Mouse (Mus musculus) heart, adult 2 months (tissue): Measurements from ENCODE around the gene Rab3gap2. TPM values are rescaled to one million over a fixed set of nuclear protein-coding genes. Genes with fewer than 3 reads are reported as not detected.

ENCODE experiments used
- DNase-seq, 2 experiments: peaks; one replicate each; pipeline ENCODE4 v3.0.0; 2021
- H3K27ac ChIP-seq: fragments of 200-600 bp; 2 replicates; pipeline ENCODE4 v1.8.1; 2022
- H3K27me3 ChIP-seq: fragments of 200-500 bp; 2 replicates; pipeline ENCODE4 v1.6.1; 2012; ENCODE audit warnings: mild to moderate bottlenecking, low read length, inconsistent platforms, mixed read lengths; ENCODE audit not compliant: control insufficient read depth, insufficient read depth
- H3K36me3 ChIP-seq: fragments of 200-500 bp; 2 replicates; pipeline ENCODE4 v1.6.1; 2012; ENCODE audit warnings: low read length, inconsistent platforms; ENCODE audit not compliant: control insufficient read depth, insufficient read depth
- H3K4me1 ChIP-seq: fragments of 200-500 bp; 2 replicates; pipeline ENCODE4 v1.6.1; 2011; ENCODE audit warnings: low read length; ENCODE audit not compliant: control insufficient read depth, insufficient read depth
- H3K4me3 ChIP-seq: fragments of 200-600 bp; 2 replicates; pipeline ENCODE4 v1.8.1; 2022
- H3K79me2 ChIP-seq: fragments of 200-500 bp; replicated peaks from 2 replicates; pipeline ENCODE4 v1.6.1; 2012; ENCODE audit warnings: mild to moderate bottlenecking, inconsistent platforms, low read length, moderate library complexity, mixed read lengths; ENCODE audit not compliant: control insufficient read depth, insufficient read depth
- H3K9ac ChIP-seq: fragments of 200-500 bp; 2 replicates; pipeline ENCODE4 v1.6.1; 2012; ENCODE audit warnings: low read depth, mild to moderate bottlenecking, control low read depth, inconsistent platforms, low read length, mixed read lengths
- CTCF ChIP-seq: fragments of 200-600 bp; IDR thresholded peaks from 2 replicates; pipeline ENCODE4 v1.8.1; 2022; ENCODE audit warnings: antibody characterized with exemption, mild to moderate bottlenecking, moderate library complexity
- EP300 ChIP-seq: fragments of 200-500 bp; IDR thresholded peaks from 2 replicates; pipeline ENCODE4 v1.6.1; 2011; ENCODE audit warnings: low read depth, low read length, control low read depth; ENCODE audit not compliant: insufficient read depth
- POLR2A ChIP-seq: fragments of 200-500 bp; IDR thresholded peaks from 2 replicates; pipeline ENCODE4 v1.6.1; 2011; ENCODE audit warnings: mild to moderate bottlenecking, low read depth, low read length, control low read depth; ENCODE audit not compliant: insufficient read depth
- WGBS: fragments of 180-500 bp; shearing (Covaris S2); methylation state at CpG from one replicate; pipeline ENCODE4 v1.1.7; 2018; 5-methylcytosine and 5-hydroxymethylcytosine counted together
- intact Hi-C: fragments of 180-260 bp; cut with DNase I; formaldehyde crosslinking; loops from one replicate; pipeline ENCODE4 v1.15.1; 2025
- polyA plus RNA-seq: library from polyadenylated mRNA; depleted of rRNA; stranded (reverse); fragments of >200 nt; gene quantifications from 2 replicates; pipeline ENCODE4 v1.2.3, GENCODE M21; 2012
- total RNA-seq, 2 experiments: library from RNA; stranded (reverse); gene quantifications; 2 replicates each; pipeline ENCODE4 v1.2.3; 2021

The Rab3gap2 gene
- total and polyA plus RNA-seq, 3 experiments: 10.3 to 20.2 (median 19.9) TPM

GRCm38 (mm10) chr1:185209641-185210176 lies 5.8 kb downstream of the Rab3gap2 start:
- no peaks in the 10 kb centered on the region for H3K27me3 ChIP-seq
- 60% methylated on average over 8 of the region's 8 CpGs for WGBS
- DNase-seq: no peak
- intact Hi-C loops: loop anchor here (10.0 kb wide), 1 partner anchor 775 kb away; no protein-coding TSS in a partner anchor
- H3K4me3 ChIP-seq: no peak overlapping the region
- H3K4me1 ChIP-seq: peaks cover 3% of the 10 kb centered on the region
- H3K36me3 ChIP-seq: no peaks in the 10 kb centered on the region
- TF ChIP-seq POLR2A (no peak), EP300 (no peak), CTCF (no peak)
- H3K79me2 ChIP-seq: peaks cover 7% of the 10 kb centered on the region
- H3K9ac ChIP-seq: no peak overlapping the region
- H3K27ac ChIP-seq: no peak overlapping the region

- H3K27me3 ChIP-seq: no peaks in the 10 kb centered on the region
- intact Hi-C loops: no loop called here
- H3K9ac ChIP-seq: no peak overlapping the region
- peaks cover 5% of the 10 kb centered on the region; the same call in 1 of the 2 replicates for H3K79me2 ChIP-seq
- no peak overlapping the region for H3K4me3 ChIP-seq
- H3K36me3 ChIP-seq: peaks cover 4% of the 10 kb centered on the region
- no peak for TF ChIP-seq POLR2A
- no peak for TF ChIP-seq CTCF
- TF ChIP-seq EP300: no peak
- no peak for DNase-seq
- peaks cover 11% of the 10 kb centered on the region for H3K4me1 ChIP-seq
- WGBS: 71% methylated on average over 5 of the region's 5 CpGs
- peak overlapping the region; percentile 23 for H3K27ac ChIP-seq
Observed at GRCm38 (mm10) chr1:185216360-185216759, 12.4 kb downstream of the Rab3gap2 start.

GRCm38 (mm10) chr1:185216762-185217161 lies 12.8 kb downstream of the Rab3gap2 start:
- Histone ChIP-seq H3K27me3 (no peaks in the 10 kb centered on the region), H3K9ac (no peak overlapping the region), H3K4me3 (no peak overlapping the region), H3K79me2 (peaks cover 5% of the 10 kb centered on the region; the same call in 1 of the 2 replicates), H3K36me3 (peaks cover 4% of the 10 kb centered on the region), H3K4me1 (peaks cover 11% of the 10 kb centered on the region), H3K27ac (peak overlapping the region; percentile 23)
- TF ChIP-seq CTCF: no peak
- no peak for TF ChIP-seq POLR2A
- no peak for TF ChIP-seq EP300
- intact Hi-C loops: no loop called here
- DNase-seq: no peak
- 43% methylated on average over 2 of the region's 2 CpGs for WGBS

GRCm38 (mm10) chr1:185217966-185218365 lies 14.0 kb downstream of the Rab3gap2 start:
- Histone ChIP-seq H3K27ac (peak overlapping the region; percentile 42; the same call in 1 of the 2 replicates), H3K9ac (no peak overlapping the region), H3K27me3 (no peaks in the 10 kb centered on the region), H3K36me3 (peaks cover 4% of the 10 kb centered on the region), H3K4me1 (peaks cover 11% of the 10 kb centered on the region), H3K4me3 (no peak overlapping the region), H3K79me2 (peaks cover 5% of the 10 kb centered on the region; the same call in 1 of the 2 replicates)
- TF ChIP-seq POLR2A (no peak), EP300 (no peak), CTCF (no peak)
- no peak for DNase-seq
- WGBS: 38% methylated on average over 5 of the region's 5 CpGs
- intact Hi-C loops: no loop called here

GRCm38 (mm10) chr1:185226889-185227288 lies 23.0 kb downstream of the Rab3gap2 start:
- intact Hi-C loops: no loop called here
- 88% methylated on average over 6 of the region's 6 CpGs for WGBS

GRCm38 (mm10) chr1:185227766-185228165 lies 23.8 kb downstream of the Rab3gap2 start:
- H3K36me3 ChIP-seq: peaks cover 2% of the 10 kb centered on the region; the same call in 1 of the 2 replicates
- H3K9ac ChIP-seq: no peak overlapping the region
- 0 out of 2 replicates have a peak, but pooled peaks cover 2% of the 10 kb centered on the region for H3K79me2 ChIP-seq
- DNase-seq: no peak
- H3K4me3 ChIP-seq: no peak overlapping the region
- TF ChIP-seq CTCF (no peak), EP300 (no peak), POLR2A (no peak)
- 92% methylated on average over 7 of the region's 7 CpGs for WGBS
- H3K27me3 ChIP-seq: no peaks in the 10 kb centered on the region
- peaks cover 4% of the 10 kb centered on the region for H3K4me1 ChIP-seq
- H3K27ac ChIP-seq: no peak overlapping the region
- intact Hi-C loops: no loop called here

More at GRCm38 (mm10) chr1:185226889-185227288, 23.0 kb downstream of the Rab3gap2 start:
- Histone ChIP-seq H3K36me3 (peaks cover 2% of the 10 kb centered on the region; the same call in 1 of the 2 replicates), H3K4me3 (no peak overlapping the region), H3K4me1 (peaks cover 4% of the 10 kb centered on the region), H3K79me2 (0 out of 2 replicates have a peak, but pooled peaks cover 2% of the 10 kb centered on the region), H3K9ac (no peak overlapping the region), H3K27me3 (no peaks in the 10 kb centered on the region), H3K27ac (no peak overlapping the region)
- DNase-seq: no peak
- TF ChIP-seq CTCF (no peak), EP300 (no peak), POLR2A (no peak)
